Mouse (Mus musculus): ENCODE measurements around the gene Creb3l2.

Gene Creb3l2

GRCm38 (mm10) chr6:37325906-37326602 is 115.9 kb downstream of the Creb3l2 start:
- no peak for DNase-seq (ENCODE audit: low read depth, low spot score)

- no peak for DNase-seq (ENCODE audit: low read depth, low spot score)
These were observed 116.9 kb downstream of the Creb3l2 start for GRCm38 (mm10) chr6:37325076-37325475.

- DNase-seq (ENCODE audit: low read depth, low spot score): no peak
These were observed 119.3 kb downstream of the Creb3l2 start for GRCm38 (mm10) chr6:37322641-37323040.

- no peak for DNase-seq (ENCODE audit: low read depth, low spot score)
These were observed 119.9 kb downstream of the Creb3l2 start for GRCm38 (mm10) chr6:37322088-37322487.

- DNase-seq (ENCODE audit: low read depth, low spot score): no peak
These were observed 124.0 kb downstream of the Creb3l2 start for GRCm38 (mm10) chr6:37317904-37318303.

- DNase-seq (ENCODE audit: low read depth, low spot score): no peak
These were observed 126.5 kb downstream of the Creb3l2 start for GRCm38 (mm10) chr6:37315440-37315839.

- DNase-seq (ENCODE audit: low read depth, low spot score): no peak
These were observed 131.3 kb downstream of the Creb3l2 start for GRCm38 (mm10) chr6:37310601-37311000.

- no peak for DNase-seq (ENCODE audit: low read depth, low spot score)
These were observed 135.3 kb downstream of the Creb3l2 start for GRCm38 (mm10) chr6:37306616-37307015.

- no peak for DNase-seq (ENCODE audit: low read depth, low spot score)
These were observed 141.5 kb downstream of the Creb3l2 start for GRCm38 (mm10) chr6:37300492-37300891.

GRCm38 (mm10) chr6:37299562-37300390 is 142.2 kb downstream of the Creb3l2 start, which contains the start of gene Dgki:
Gene Dgki, minus strand, starts transcription at chr6:37300184.
- DNase-seq (ENCODE audit: low read depth, low spot score): peak; percentile 71

- DNase-seq (ENCODE audit: low read depth, low spot score): no peak
These were observed 143.0 kb downstream of the Creb3l2 start for GRCm38 (mm10) chr6:37298982-37299381.

- DNase-seq (ENCODE audit: low read depth, low spot score): no peak
These were observed 144.0 kb downstream of the Creb3l2 start for GRCm38 (mm10) chr6:37297744-37298482.

GRCm38 (mm10) chr6:37292068-37292467 is 149.9 kb downstream of the Creb3l2 start:
- no peak for DNase-seq (ENCODE audit: low read depth, low spot score)

GRCm38 (mm10) chr6:37291171-37291570 is 150.8 kb downstream of the Creb3l2 start:
- DNase-seq (ENCODE audit: low read depth, low spot score): no peak

- no peak for DNase-seq (ENCODE audit: low read depth, low spot score)
These were observed 151.3 kb downstream of the Creb3l2 start for GRCm38 (mm10) chr6:37290691-37291090.

- DNase-seq (ENCODE audit: low read depth, low spot score): no peak
These were observed 155.8 kb downstream of the Creb3l2 start for GRCm38 (mm10) chr6:37286134-37286533.

GRCm38 (mm10) chr6:37284879-37285278 is 157.1 kb downstream of the Creb3l2 start:
- no peak for DNase-seq (ENCODE audit: low read depth, low spot score)

GRCm38 (mm10) chr6:37283336-37283735 is 158.6 kb downstream of the Creb3l2 start:
- DNase-seq (ENCODE audit: low read depth, low spot score): no peak

- no peak for DNase-seq (ENCODE audit: low read depth, low spot score)
These were observed 159.3 kb downstream of the Creb3l2 start for GRCm38 (mm10) chr6:37282659-37283058.

All from forelimb bud, embryonic 11.5 days (tissue).